Mouse (Mus musculus) forebrain, embryonic 11.5 days (tissue): Measurements from ENCODE around the gene Ccdc24. TPM values are rescaled to one million over a fixed set of nuclear protein-coding genes. Genes with fewer than 3 reads are reported as not detected.
A peak's percentile ranks its signal among the peaks of the same experiment; 100 is the strongest.

Experiments used
- ATAC-seq: fragments of 200-750 bp; cut with Nextera tagmentation; replicated peaks from 2 replicates; pipeline ENCODE4 v1.8.0; 2017; ENCODE audit warnings: moderate TSS enrichment; ENCODE audit not compliant: low FRiP score
- DNase-seq: peaks from one replicate; pipeline ENCODE4 v3.0.0-alpha.2; 2017; ENCODE audit warnings: low spot score
- H3K27ac ChIP-seq: fragments of 300-500 bp; sonication (generic); 2 replicates; pipeline ENCODE4 v1.5.1; 2014; ENCODE audit warnings: low read depth, low read length
- H3K27me3 ChIP-seq: fragments of 300-500 bp; sonication (generic); 2 replicates; pipeline ENCODE4 v1.6.1; 2014; ENCODE audit warnings: mild to moderate bottlenecking, low read length, mixed read lengths; ENCODE audit not compliant: control insufficient read depth, insufficient read depth
- H3K36me3 ChIP-seq: fragments of 300-500 bp; sonication (generic); 2 replicates; pipeline ENCODE4 v1.6.1; 2014; ENCODE audit warnings: mild to moderate bottlenecking, low read length, moderate library complexity, mixed read lengths; ENCODE audit not compliant: control insufficient read depth, insufficient read depth
- H3K4me1 ChIP-seq: fragments of 300-500 bp; sonication (generic); replicated peaks from 2 replicates; pipeline ENCODE4 v1.6.1; 2014; ENCODE audit warnings: low read length, mixed read lengths; ENCODE audit not compliant: control insufficient read depth, insufficient read depth
- H3K4me2 ChIP-seq: fragments of 300-500 bp; sonication (generic); 2 replicates; pipeline ENCODE4 v1.6.1; 2014; ENCODE audit warnings: low read depth, mild to moderate bottlenecking, low read length, moderate library complexity, mixed read lengths; ENCODE audit not compliant: severe bottlenecking
- H3K4me3 ChIP-seq: fragments of 300-500 bp; sonication (generic); 2 replicates; pipeline ENCODE4 v1.5.1; 2014; ENCODE audit warnings: low read depth, low read length
- H3K9ac ChIP-seq: fragments of 300-500 bp; sonication (generic); 2 replicates; pipeline ENCODE4 v1.6.1; 2014; ENCODE audit warnings: low read length
- H3K9me3 ChIP-seq: fragments of 300-500 bp; sonication (generic); 2 replicates; pipeline ENCODE4 v1.6.1; 2016; ENCODE audit warnings: low read length, mixed read lengths; ENCODE audit not compliant: control insufficient read depth
- WGBS: fragments of 180-500 bp; shearing (Covaris S2); extraction: QIAGEN DNeasy Blood & Tissue Kit; methylation state at CpG from one replicate; pipeline ENCODE4 v1.1.7; 2014; 5-methylcytosine and 5-hydroxymethylcytosine counted together
- polyA plus RNA-seq: library from polyadenylated mRNA; unstranded; fragments of >200 nt; fragmentation: Nextera tagmentation; extraction: Ambion mirVana; gene quantifications from 2 replicates; pipeline ENCODE4 v1.2.1, GENCODE M21; 2014

Gene Ccdc24
- polyA plus RNA-seq, 1 experiment from 2014 or later: 1.7 TPM

- no peaks in the 10 kb centered on the region for H3K9me3 ChIP-seq
- no peaks in the 10 kb centered on the region for H3K36me3 ChIP-seq
- no peaks in the 10 kb centered on the region for H3K4me1 ChIP-seq
- WGBS: under 1% methylated on average over 48 of the region's 48 CpGs
- DNase-seq (peak; percentile 94), ATAC-seq (peak; percentile 93)
- no peaks in the 10 kb centered on the region for H3K27me3 ChIP-seq
- peak overlapping the region; percentile 58 for H3K27ac ChIP-seq
- H3K4me2 ChIP-seq: peak overlapping the region; percentile 95
- peak overlapping the region; percentile 78 for H3K4me3 ChIP-seq
- peak overlapping the region; percentile 84 for H3K9ac ChIP-seq
These were observed 36.1 kb downstream of the Ccdc24 start for GRCm38 (mm10) chr4:117836204-117836767.

DNA sequence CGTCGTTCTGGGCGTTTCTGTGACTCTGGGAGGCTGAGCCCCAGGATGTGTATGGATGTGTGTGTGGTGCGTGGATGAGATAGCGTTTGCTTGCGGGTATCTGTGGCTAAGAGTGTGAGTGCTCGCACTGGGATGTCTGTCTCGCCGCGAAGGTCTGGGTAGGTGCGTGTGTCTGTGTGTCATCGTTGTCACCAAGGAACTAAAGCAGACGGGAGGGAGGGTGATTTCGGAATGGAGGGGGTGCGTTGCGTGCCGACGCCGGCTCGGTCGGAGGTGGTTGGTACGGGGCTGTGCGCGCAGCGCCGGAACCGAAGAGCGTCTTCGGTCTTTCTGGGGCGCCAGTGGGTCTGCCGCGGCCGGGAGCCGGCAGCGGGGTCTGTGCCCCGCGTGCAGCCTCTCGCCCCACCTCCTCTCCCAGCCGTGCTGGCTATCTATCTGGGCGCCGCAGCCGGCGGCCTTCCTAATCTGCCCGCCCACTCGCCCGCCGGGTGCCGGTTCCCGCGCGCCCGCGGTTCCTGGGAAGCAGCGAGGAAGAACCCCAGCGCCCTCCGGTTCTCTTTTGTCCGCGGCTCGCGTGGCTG lies 36.7 kb downstream of the Ccdc24 start:
- Histone ChIP-seq H3K27ac (peak overlapping the region; percentile 58), H3K36me3 (no peaks in the 10 kb centered on the region), H3K27me3 (no peaks in the 10 kb centered on the region), H3K4me3 (peak overlapping the region; percentile 78), H3K4me2 (peak overlapping the region; percentile 95), H3K9ac (peak overlapping the region; percentile 84), H3K9me3 (no peaks in the 10 kb centered on the region), H3K4me1 (no peaks in the 10 kb centered on the region)
- peak; percentile 19 for ATAC-seq
- peak; percentile 79 for DNase-seq
- under 1% methylated on average over 46 of the region's 60 CpGs for WGBS

- DNase-seq (peak; percentile 90), ATAC-seq (peak; percentile 53)
- Histone ChIP-seq H3K9ac (peak overlapping the region; percentile 84), H3K36me3 (no peaks in the 10 kb centered on the region), H3K4me2 (peak overlapping the region; percentile 95), H3K27ac (peak overlapping the region; percentile 58), H3K4me3 (peak overlapping the region; percentile 78), H3K27me3 (0 out of 2 replicates have a peak, but pooled peaks cover 3% of the 10 kb centered on the region), H3K4me1 (no peaks in the 10 kb centered on the region), H3K9me3 (no peaks in the 10 kb centered on the region)
- WGBS: under 1% methylated on average over 36 of the region's 36 CpGs
These were observed 37.4 kb downstream of the Ccdc24 start for GRCm38 (mm10) chr4:117834845-117835530.

- H3K9ac ChIP-seq: peak within 1 kb of the TSS; percentile 84
- H3K4me3 ChIP-seq: peak within 1 kb of the TSS; percentile 78
- no peaks in the 10 kb centered on the region for H3K9me3 ChIP-seq
- 0 out of 2 replicates have a peak, but pooled peaks cover 3% of the 10 kb centered on the region for H3K27me3 ChIP-seq
- peak within 1 kb of the TSS; percentile 58 for H3K27ac ChIP-seq
- ATAC-seq (no peak), DNase-seq (no peak)
- H3K36me3 ChIP-seq: no peaks in the 10 kb centered on the region
- peak within 1 kb of the TSS; percentile 95 for H3K4me2 ChIP-seq
- no peaks in the 10 kb centered on the region for H3K4me1 ChIP-seq
- 23% methylated on average over 3 of the region's 3 CpGs for WGBS
These were observed 37.9 kb downstream of the Ccdc24 start, which contains the start of gene Slc6a9 for GRCm38 (mm10) chr4:117834457-117834844. Gene Slc6a9, plus strand, starts transcription at chr4:117834506.

DNA sequence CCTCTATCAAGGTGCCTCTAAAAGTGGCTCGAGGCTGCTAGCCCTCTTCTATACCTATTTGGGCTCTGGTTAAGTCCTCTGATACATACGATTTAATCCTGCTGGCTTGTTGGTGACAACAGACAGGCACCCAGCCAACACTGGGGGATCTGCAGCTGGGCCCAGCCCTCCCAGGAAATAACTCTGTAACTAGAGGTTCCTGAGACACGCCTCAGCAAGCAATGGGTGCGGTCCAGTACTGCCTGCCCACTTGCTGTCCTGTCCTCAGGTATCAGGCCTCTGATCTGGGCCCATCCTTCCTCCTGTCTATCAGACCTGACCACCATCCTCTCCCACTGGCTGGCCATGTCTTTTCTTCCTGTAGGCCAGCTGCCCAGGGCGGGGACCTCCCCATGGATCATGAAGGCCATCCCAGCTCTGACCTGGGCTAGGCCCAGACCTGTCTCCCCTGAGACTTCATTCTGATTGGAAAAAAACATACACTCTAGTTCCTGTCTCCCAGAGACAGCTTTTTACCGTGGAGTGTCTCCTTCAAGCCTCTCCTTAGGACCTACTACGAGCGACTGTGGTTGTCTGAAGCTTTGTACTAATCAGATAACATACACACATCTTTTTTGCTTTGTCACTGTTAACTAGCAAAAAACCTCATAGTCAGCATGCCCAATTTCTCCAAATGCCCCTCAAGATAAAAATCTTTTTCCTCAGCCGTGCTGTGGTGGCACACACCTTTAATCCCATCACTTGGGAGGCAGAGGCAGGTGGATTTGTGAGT lies 40.3 kb downstream of the Ccdc24 start:
- ATAC-seq: no peak
- H3K4me3 ChIP-seq: no peak overlapping the region
- no peak overlapping the region for H3K4me2 ChIP-seq
- no peak for DNase-seq
- H3K27ac ChIP-seq: no peak overlapping the region
- no peak overlapping the region for H3K9ac ChIP-seq
- whole genome bisulfite sequencing: 86% methylated on average over 9 of the region's 9 CpGs
- 0 out of 2 replicates have a peak, but pooled peaks cover 3% of the 10 kb centered on the region for H3K27me3 ChIP-seq
- H3K4me1 ChIP-seq: no peaks in the 10 kb centered on the region
- H3K36me3 ChIP-seq: no peaks in the 10 kb centered on the region
- H3K9me3 ChIP-seq: no peaks in the 10 kb centered on the region

- ATAC-seq (no peak), DNase-seq (no peak)
- H3K27ac ChIP-seq: no peak overlapping the region
- WGBS: 79% methylated on average over 2 of the region's 2 CpGs
- H3K36me3 ChIP-seq: no peaks in the 10 kb centered on the region
- no peak overlapping the region for H3K9ac ChIP-seq
- H3K27me3 ChIP-seq: 0 out of 2 replicates have a peak, but pooled peaks cover 3% of the 10 kb centered on the region
- H3K4me3 ChIP-seq: no peak overlapping the region
- H3K9me3 ChIP-seq: no peaks in the 10 kb centered on the region
- H3K4me2 ChIP-seq: no peak overlapping the region
- H3K4me1 ChIP-seq: no peaks in the 10 kb centered on the region
These were observed 40.9 kb downstream of the Ccdc24 start for GRCm38 (mm10) chr4:117831499-117831898.

GRCm38 (mm10) chr4:117830801-117831200 lies 41.6 kb downstream of the Ccdc24 start:
- WGBS: 91% methylated on average over 9 of the region's 9 CpGs
- H3K36me3 ChIP-seq: no peaks in the 10 kb centered on the region
- DNase-seq (no peak), ATAC-seq (no peak)
- no peaks in the 10 kb centered on the region for H3K9me3 ChIP-seq
- H3K4me1 ChIP-seq: no peaks in the 10 kb centered on the region
- H3K4me2 ChIP-seq: no peak overlapping the region
- 0 out of 2 replicates have a peak, but pooled peaks cover 3% of the 10 kb centered on the region for H3K27me3 ChIP-seq
- H3K9ac ChIP-seq: no peak overlapping the region
- no peak overlapping the region for H3K27ac ChIP-seq
- H3K4me3 ChIP-seq: no peak overlapping the region

DNA sequence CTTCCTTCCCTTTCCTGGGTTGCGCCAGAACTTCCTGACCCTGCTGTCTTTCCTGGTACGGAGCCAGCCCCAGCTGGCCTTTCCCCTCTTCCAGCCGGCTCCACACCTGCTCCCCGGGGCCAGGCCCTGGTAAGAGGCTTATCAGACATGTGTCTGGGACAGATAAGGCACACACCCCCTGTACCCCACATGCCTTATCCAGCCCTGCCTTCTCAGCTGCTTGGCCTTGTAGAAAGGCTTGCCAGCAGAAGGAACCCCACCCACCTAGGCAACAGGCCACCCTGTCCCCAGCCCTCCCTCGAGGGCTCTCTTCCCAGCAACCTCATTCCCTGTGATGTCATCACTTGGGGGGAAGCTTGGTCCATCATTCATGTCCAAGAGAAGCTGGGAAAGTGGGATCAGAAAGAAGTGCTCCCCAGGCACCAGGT lies 42.2 kb downstream of the Ccdc24 start:
- ATAC-seq: peak; percentile 19; the same call in 1 of the 2 replicates

More for the DNA sequence above, 42.2 kb downstream of the Ccdc24 start:
- H3K9ac ChIP-seq: no peak overlapping the region
- WGBS: 19% methylated on average over 5 of the region's 5 CpGs
- H3K27me3 ChIP-seq: 0 out of 2 replicates have a peak, but pooled peaks cover 3% of the 10 kb centered on the region
- no peaks in the 10 kb centered on the region for H3K36me3 ChIP-seq
- H3K4me1 ChIP-seq: no peaks in the 10 kb centered on the region
- peak overlapping the region; percentile 12; the same call in 1 of the 2 replicates for H3K4me2 ChIP-seq
- no peak for DNase-seq
- no peak overlapping the region for H3K27ac ChIP-seq
- H3K9me3 ChIP-seq: no peaks in the 10 kb centered on the region
- no peak overlapping the region for H3K4me3 ChIP-seq
